Mouse (Mus musculus): Measurements from ENCODE around the gene Ugt2a2.

DNA sequence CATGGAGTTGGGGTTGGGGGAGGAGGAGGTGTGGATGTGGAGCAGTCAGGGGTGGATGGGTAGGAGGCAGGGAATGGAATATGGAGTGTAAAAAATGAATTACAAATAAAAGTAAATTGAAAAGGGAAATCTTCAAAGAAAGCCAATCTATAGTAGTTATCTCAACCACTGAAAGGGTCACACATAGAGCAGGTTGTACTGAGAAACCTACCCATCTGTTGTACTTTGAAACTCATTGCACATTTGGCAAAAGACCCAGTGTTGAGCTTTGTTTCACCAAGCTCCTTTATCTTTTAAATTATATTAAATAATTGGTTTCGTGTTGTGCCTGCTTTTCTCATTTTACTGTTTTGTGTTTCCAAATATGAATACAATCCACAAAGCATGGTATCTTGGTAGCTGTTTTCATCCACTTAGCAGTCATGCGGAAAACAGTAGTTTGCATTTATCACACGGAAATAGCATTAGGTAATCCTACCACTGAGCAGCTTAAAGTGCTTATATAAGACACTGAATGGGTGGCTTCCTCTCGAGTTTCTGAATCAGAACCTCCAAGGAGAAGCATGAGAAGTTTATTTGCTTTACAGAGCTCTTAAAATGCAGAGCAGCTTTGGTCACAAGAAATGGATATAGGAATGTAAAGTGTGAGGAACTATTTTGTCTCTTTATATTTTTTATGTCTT, 23.9 kb upstream of the Ugt2a2 start:
- TF ChIP-seq POLR2A (IDR thresholded peaks at IDR 0.05; ENCODE audit: borderline replicate concordance, control insufficient read depth, low read depth, low read length): no peak
- no peak for TF ChIP-seq CTCF (IDR thresholded peaks at IDR 0.05; ENCODE audit: control insufficient read depth, insufficient read depth, low read length)

Data from bone marrow, adult 2 months (tissue).